Comparison of ENCODE assay signal across 10 mouse cellular contexts in genomic region chr2:70443035-70443434, GRCm38 (mm10). TPM values are rescaled to one million over a fixed set of nuclear protein-coding genes. Genes with fewer than 3 reads are reported as not detected.
DNase-seq lines count a peak whose midpoint lies in the region; ATAC-seq lines count a peak whose summit lies in the region.
"Had no signal": no experiment of that assay in that cellular context is flagged by ENCODE, and none has a peak within 500 bp of the region (broad histone marks: within the 10 kb centered on the region; RNA-seq: fewer than 3 reads in every experiment).

No protein-coding gene starts in this region.

- peaks cover 20% of the 10 kb centered on the region for H3K4me1 ChIP-seq in hindbrain, embryonic 13.5 days (replicated peaks)
- H3K4me1 ChIP-seq in neural tube, embryonic 11.5 days (ENCODE audit: control insufficient read depth, insufficient read depth, low read length), result peaks cover 8% of the 10 kb centered on the region; the same call in 1 of the 2 replicates

- H3K4me3 ChIP-seq in hindbrain, embryonic 13.5 days, result no peak overlapping the region
- H3K4me3 ChIP-seq in neural tube, embryonic 11.5 days (ENCODE audit: low read depth, low read length), result no peak overlapping the region
- H3K4me3 ChIP-seq: embryonic facial prominence, embryonic 15.5 days had no signal

- 4% methylated on average over 4 of the region's 4 CpGs for WGBS in hindbrain, embryonic 13.5 days
- WGBS in neural tube, embryonic 11.5 days, result 4% methylated on average over 4 of the region's 4 CpGs

- no peak overlapping the region for H3K9ac ChIP-seq in hindbrain, embryonic 13.5 days
- no peak overlapping the region for H3K9ac ChIP-seq in neural tube, embryonic 11.5 days (ENCODE audit: low read length)
- H3K9ac ChIP-seq: embryonic facial prominence, embryonic 15.5 days had no signal

- peak; percentile 18 for DNase-seq in cerebellum, adult 9-11 months
- no peak for DNase-seq in cerebellum, adult 11-12 months
- DNase-seq in thymus, postnatal 25 days, result peak; percentile 3
- no peak for DNase-seq in thymus, postnatal 14 days
- DNase-seq in neural tube, embryonic 11.5 days (ENCODE audit: low spot score), result peak; percentile 66
- DNase-seq in c-Kit-positive CD71-positive TER-119-positive erythroid progenitor cells, embryonic 14.5 days (ENCODE audit: low spot score), result no peak
- DNase-seq in ovary, adult 18-20 months (ENCODE audit: low spot score), result no peak

- H3K4me2 ChIP-seq in hindbrain, embryonic 13.5 days, result peak overlapping the region; percentile 37
- H3K4me2 ChIP-seq in neural tube, embryonic 11.5 days (ENCODE audit: low read depth), result no peak overlapping the region

- no peaks in the 10 kb centered on the region for H3K9me3 ChIP-seq in hindbrain, embryonic 13.5 days
- no peaks in the 10 kb centered on the region for H3K9me3 ChIP-seq in neural tube, embryonic 11.5 days (ENCODE audit: control insufficient read depth, low read length)
- H3K9me3 ChIP-seq: embryonic facial prominence, embryonic 15.5 days had no signal

- no peak overlapping the region for H3K27ac ChIP-seq in hindbrain, embryonic 13.5 days
- H3K27ac ChIP-seq in neural tube, embryonic 11.5 days (ENCODE audit: low read depth, low read length), result no peak overlapping the region
- H3K27ac ChIP-seq: embryonic facial prominence, embryonic 15.5 days had no signal

- H3K27me3 ChIP-seq in hindbrain, embryonic 13.5 days, result no peaks in the 10 kb centered on the region
- H3K27me3 ChIP-seq in neural tube, embryonic 11.5 days (ENCODE audit: control insufficient read depth, insufficient read depth, low read length), result no peaks in the 10 kb centered on the region

- no peaks in the 10 kb centered on the region for H3K36me3 ChIP-seq in hindbrain, embryonic 13.5 days
- H3K36me3 ChIP-seq in neural tube, embryonic 11.5 days (ENCODE audit: control insufficient read depth, insufficient read depth, low read length), result no peaks in the 10 kb centered on the region
- H3K36me3 ChIP-seq: embryonic facial prominence, embryonic 15.5 days had no signal

- ATAC-seq in hindbrain, embryonic 13.5 days (ENCODE audit: low FRiP score), result no peak
- ATAC-seq in neural tube, embryonic 11.5 days (ENCODE audit: insufficient read depth, low FRiP score, low TSS enrichment), result no peak

RNA-seq across cellular contexts. Expression of gene Sp5, which starts 31.7 kb away (rescaled TPM):
- polyA plus RNA-seq in hindbrain, embryonic 13.5 days (2015; fragmentation: Nextera tagmentation; extraction: Ambion mirVana), result 3.4 and 4.1 TPM in 2 replicates
- 2.3 and 2.5 TPM in 2 replicates for polyA plus RNA-seq in neural tube, embryonic 11.5 days (2014; fragmentation: Nextera tagmentation; extraction: Ambion mirVana)
- polyA plus RNA-seq: testis, adult 2 months had no signal

Comparison
In these comparisons a context has a peak if more than half of its experiments do, and no peak if none do; other contexts are left out.
1. DNase-seq: peak in cerebellum, adult 9-11 months (single experiment), thymus, postnatal 25 days (single experiment) and neural tube, embryonic 11.5 days (single experiment); none in cerebellum, adult 11-12 months (single experiment), thymus, postnatal 14 days (single experiment), c-Kit-positive CD71-positive TER-119-positive erythroid progenitor cells, embryonic 14.5 days (single experiment) and ovary, adult 18-20 months (single experiment).